Mouse (Mus musculus) olfactory bulb, adult 2 months (tissue): ENCODE data around the gene Agbl5.

Experiments used
- CTCF ChIP-seq: fragments of 200-500 bp; IDR thresholded peaks from 2 replicates; pipeline ENCODE4 v1.5.1; 2012; ENCODE audit warnings: low read depth, mild to moderate bottlenecking, low read length, moderate library complexity; ENCODE audit not compliant: insufficient read depth
- POLR2A ChIP-seq: fragments of 200-500 bp; IDR thresholded peaks from 2 replicates; pipeline ENCODE4 v1.6.1; 2012; ENCODE audit warnings: mild to moderate bottlenecking, low read depth, low read length, moderate library complexity; ENCODE audit not compliant: insufficient read depth

- TF ChIP-seq POLR2A (peak; percentile 60; the same call in 1 of the 2 replicates), CTCF (no peak)
Observed at GRCm38 (mm10) chr5:30869405-30870130, 18.9 kb upstream of the Agbl5 start.
